Mouse (Mus musculus) lung, embryonic 15.5 days (tissue): ENCODE data around the gene Fzd4. TPM values are rescaled to one million over a fixed set of nuclear protein-coding genes. Genes with fewer than 3 reads are reported as not detected.

ENCODE experiments used
- ATAC-seq: fragments of 200-750 bp; cut with Nextera tagmentation; 2 replicates; pipeline ENCODE4 v1.8.0; 2017; ENCODE audit warnings: moderate number of reproducible peaks, borderline replicate concordance; ENCODE audit not compliant: low FRiP score, low TSS enrichment; ENCODE audit errors: extremely low read depth
- H3K27ac ChIP-seq: fragments of 300-500 bp; sonication (generic); 2 replicates; pipeline ENCODE4 v1.5.1; 2015; ENCODE audit warnings: moderate library complexity, mild to moderate bottlenecking, inconsistent platforms
- H3K27me3 ChIP-seq: fragments of 300-500 bp; sonication (generic); 2 replicates; pipeline ENCODE4 v1.6.1; 2015; ENCODE audit warnings: inconsistent platforms
- H3K36me3 ChIP-seq: fragments of 300-500 bp; sonication (generic); 2 replicates; pipeline ENCODE4 v1.6.1; 2015; ENCODE audit warnings: inconsistent platforms
- H3K4me1 ChIP-seq: fragments of 300-500 bp; sonication (generic); 2 replicates; pipeline ENCODE4 v1.6.1; 2015; ENCODE audit warnings: inconsistent platforms
- H3K4me2 ChIP-seq: fragments of 300-500 bp; sonication (generic); 2 replicates; pipeline ENCODE4 v1.6.1; 2015; ENCODE audit warnings: inconsistent platforms, mild to moderate bottlenecking, moderate library complexity
- H3K4me3 ChIP-seq: fragments of 300-500 bp; sonication (generic); 2 replicates; pipeline ENCODE4 v1.5.1; 2015; ENCODE audit warnings: mild to moderate bottlenecking, inconsistent platforms
- H3K9ac ChIP-seq: fragments of 300-500 bp; sonication (generic); 2 replicates; pipeline ENCODE4 v1.6.1; 2015; ENCODE audit warnings: inconsistent platforms
- H3K9me3 ChIP-seq: fragments of 300-500 bp; sonication (generic); 2 replicates; pipeline ENCODE4 v1.6.1; 2016; ENCODE audit warnings: inconsistent platforms
- WGBS: fragments of 180-500 bp; shearing (Covaris S2); methylation state at CpG from one replicate; pipeline ENCODE4 v1.1.7; 2015; 5-methylcytosine and 5-hydroxymethylcytosine counted together
- polyA plus RNA-seq: library from polyadenylated mRNA; unstranded; fragments of >200 nt; fragmentation: Nextera tagmentation; extraction: Ambion mirVana; gene quantifications from 2 replicates; pipeline ENCODE4 v1.2.1, GENCODE M21; 2015

Gene Fzd4
- polyA plus RNA-seq = 11.6 and 13.1 TPM in 2 replicates

- H3K27me3 ChIP-seq = peaks cover 6% of the 10 kb centered on the region; the same call in 1 of the 2 replicates
- ATAC-seq = peak; percentile 97
- peak within 1 kb of the TSS; percentile 95 for H3K4me2 ChIP-seq
- H3K4me3 ChIP-seq = peak within 1 kb of the TSS; percentile 67
- H3K27ac ChIP-seq = peak within 1 kb of the TSS; percentile 80
- no peaks in the 10 kb centered on the region for H3K9me3 ChIP-seq
- peak within 1 kb of the TSS; percentile 81 for H3K9ac ChIP-seq
- WGBS = 0% methylated on average over 61 of the region's 62 CpGs
- peaks cover 20% of the 10 kb centered on the region for H3K4me1 ChIP-seq
- 0 out of 2 replicates have a peak, but pooled peaks cover 4% of the 10 kb centered on the region for H3K36me3 ChIP-seq
Measured at GRCm38 (mm10) chr7:89404081-89404733, at the start of gene Fzd4, which contains the start of gene Tmem135. Fzd4 (plus strand) TSS chr7:89404355. Tmem135 (minus strand) TSS chr7:89404222.

- peaks cover 9% of the 10 kb centered on the region for H3K4me1 ChIP-seq
- H3K9ac ChIP-seq = no peak overlapping the region
- 49% methylated on average over 8 of the region's 8 CpGs for WGBS
- no peak overlapping the region for H3K27ac ChIP-seq
- H3K27me3 ChIP-seq = no peaks in the 10 kb centered on the region
- H3K9me3 ChIP-seq = no peaks in the 10 kb centered on the region
- no peak overlapping the region for H3K4me3 ChIP-seq
- no peak for ATAC-seq
- no peaks in the 10 kb centered on the region for H3K36me3 ChIP-seq
- H3K4me2 ChIP-seq = no peak overlapping the region
Measured at GRCm38 (mm10) chr7:89355519-89356255, 48.5 kb upstream of the Fzd4 start.

- WGBS = 40% methylated on average over 4 of the region's 4 CpGs
- Histone ChIP-seq H3K27me3 (no peaks in the 10 kb centered on the region), H3K4me3 (no peak overlapping the region), H3K4me1 (peaks cover 9% of the 10 kb centered on the region), H3K36me3 (no peaks in the 10 kb centered on the region), H3K9me3 (no peaks in the 10 kb centered on the region), H3K4me2 (no peak overlapping the region), H3K9ac (no peak overlapping the region), H3K27ac (no peak overlapping the region; the same call in 1 of the 2 replicates)
- peak; percentile 76; the same call in 1 of the 2 replicates for ATAC-seq
Measured at GRCm38 (mm10) chr7:89356307-89356706, 47.8 kb upstream of the Fzd4 start.

DNA sequence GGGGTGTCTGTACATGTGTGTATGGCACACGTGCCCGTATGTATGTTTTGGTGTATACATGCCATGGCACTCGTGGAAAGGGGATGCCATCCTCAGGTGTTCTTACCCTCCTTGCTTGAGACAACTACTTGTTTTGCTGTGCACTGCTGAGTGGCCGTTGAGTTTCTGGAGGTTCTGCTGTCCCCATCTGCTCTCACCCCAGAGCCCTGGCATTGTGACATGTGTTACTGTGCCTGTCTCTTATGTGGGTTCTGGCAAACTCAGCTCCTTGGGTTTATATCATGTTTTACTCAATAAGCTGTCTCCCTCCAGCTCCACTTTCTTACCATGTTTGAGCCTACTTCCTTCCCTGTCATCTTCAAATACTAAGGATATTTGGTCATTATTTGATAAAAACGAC, 40.2 kb upstream of the Fzd4 start:
- H3K36me3 ChIP-seq = no peaks in the 10 kb centered on the region
- no peak overlapping the region for H3K27ac ChIP-seq
- H3K9ac ChIP-seq = no peak overlapping the region
- H3K4me1 ChIP-seq = peaks cover 19% of the 10 kb centered on the region; the same call in 1 of the 2 replicates
- H3K9me3 ChIP-seq = no peaks in the 10 kb centered on the region
- no peaks in the 10 kb centered on the region for H3K27me3 ChIP-seq
- ATAC-seq = no peak
- no peak overlapping the region for H3K4me3 ChIP-seq
- 83% methylated on average over 5 of the region's 5 CpGs for WGBS
- H3K4me2 ChIP-seq = no peak overlapping the region

GRCm38 (mm10) chr7:89365135-89365880, 38.8 kb upstream of the Fzd4 start:
- H3K4me1 ChIP-seq = peaks cover 19% of the 10 kb centered on the region; the same call in 1 of the 2 replicates
- no peak overlapping the region for H3K4me2 ChIP-seq
- ATAC-seq = no peak
- no peaks in the 10 kb centered on the region for H3K27me3 ChIP-seq
- WGBS = 44% methylated on average over 10 of the region's 10 CpGs
- H3K9ac ChIP-seq = no peak overlapping the region
- no peak overlapping the region for H3K4me3 ChIP-seq
- no peaks in the 10 kb centered on the region for H3K36me3 ChIP-seq
- no peaks in the 10 kb centered on the region for H3K9me3 ChIP-seq
- H3K27ac ChIP-seq = no peak overlapping the region

DNA sequence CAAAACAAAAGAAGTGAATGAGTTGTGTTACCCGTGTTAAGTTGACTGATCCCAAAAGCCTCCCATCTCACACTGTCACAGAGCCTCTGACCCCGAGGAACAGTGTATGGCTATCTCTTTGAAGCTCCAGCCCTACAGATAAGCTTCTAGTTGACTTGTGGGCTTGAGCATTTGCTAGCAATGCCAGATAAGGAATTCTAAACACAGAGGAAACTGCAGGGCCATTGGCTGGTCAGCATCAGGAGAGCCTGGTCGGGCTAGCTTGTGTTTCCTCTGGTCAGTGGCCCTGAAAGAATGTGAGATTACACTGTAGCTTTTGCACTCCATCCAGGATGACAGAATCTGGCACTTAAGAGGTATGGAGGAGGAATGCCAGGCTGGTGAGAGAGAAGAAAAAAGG, 36.5 kb upstream of the Fzd4 start:
- H3K27me3 ChIP-seq = no peaks in the 10 kb centered on the region
- H3K9me3 ChIP-seq = no peaks in the 10 kb centered on the region
- H3K4me2 ChIP-seq = no peak overlapping the region
- H3K27ac ChIP-seq = no peak overlapping the region
- H3K36me3 ChIP-seq = no peaks in the 10 kb centered on the region
- peaks cover 19% of the 10 kb centered on the region for H3K4me1 ChIP-seq
- no peak for ATAC-seq
- no peak overlapping the region for H3K9ac ChIP-seq
- 10% methylated on average over 3 of the region's 3 CpGs for WGBS
- no peak overlapping the region for H3K4me3 ChIP-seq

DNA sequence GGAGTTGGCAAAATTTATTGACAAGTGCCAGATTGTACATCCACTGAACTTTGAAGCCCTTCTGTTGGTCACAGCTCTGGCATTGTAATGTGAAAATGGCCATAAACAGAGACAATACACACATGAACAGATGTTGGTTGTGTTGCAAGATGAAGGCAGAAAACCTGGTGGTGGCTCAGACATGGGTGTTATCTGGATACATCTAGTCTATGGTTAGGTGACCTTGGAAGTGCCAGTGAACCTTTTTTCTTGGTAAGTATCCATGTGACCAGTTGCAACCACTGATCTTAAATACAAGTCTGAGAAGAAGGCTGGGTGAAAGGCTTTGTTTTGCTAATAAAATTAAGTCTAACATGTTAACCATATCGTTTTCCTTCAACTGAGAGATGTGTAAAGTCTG, 34.1 kb upstream of the Fzd4 start:
- no peaks in the 10 kb centered on the region for H3K27me3 ChIP-seq
- no peaks in the 10 kb centered on the region for H3K9me3 ChIP-seq
- ATAC-seq = no peak
- H3K4me1 ChIP-seq = peaks cover 16% of the 10 kb centered on the region
- H3K27ac ChIP-seq = no peak overlapping the region
- no peak overlapping the region for H3K9ac ChIP-seq
- no peak overlapping the region for H3K4me2 ChIP-seq
- no peak overlapping the region for H3K4me3 ChIP-seq
- H3K36me3 ChIP-seq = no peaks in the 10 kb centered on the region
- WGBS = 81% methylated on average over 1 of the region's 1 CpGs

- H3K9me3 ChIP-seq = no peaks in the 10 kb centered on the region
- H3K27ac ChIP-seq = no peak overlapping the region
- H3K4me1 ChIP-seq = peaks cover 9% of the 10 kb centered on the region
- H3K27me3 ChIP-seq = no peaks in the 10 kb centered on the region
- no peak for ATAC-seq
- H3K4me2 ChIP-seq = no peak overlapping the region
- no peak overlapping the region for H3K4me3 ChIP-seq
- 17% methylated on average over 1 of the region's 1 CpGs for WGBS
- H3K36me3 ChIP-seq = no peaks in the 10 kb centered on the region
- H3K9ac ChIP-seq = no peak overlapping the region
Measured at GRCm38 (mm10) chr7:89370917-89371316, 33.2 kb upstream of the Fzd4 start.

- Histone ChIP-seq H3K27me3 (no peaks in the 10 kb centered on the region), H3K36me3 (no peaks in the 10 kb centered on the region), H3K9ac (no peak overlapping the region), H3K4me2 (no peak overlapping the region), H3K27ac (no peak overlapping the region), H3K4me3 (no peak overlapping the region), H3K4me1 (peaks cover 9% of the 10 kb centered on the region), H3K9me3 (no peaks in the 10 kb centered on the region)
- WGBS = 42% methylated on average over 6 of the region's 6 CpGs
- ATAC-seq = no peak
Measured at GRCm38 (mm10) chr7:89371623-89372295, 32.4 kb upstream of the Fzd4 start.

- no peaks in the 10 kb centered on the region for H3K9me3 ChIP-seq
- H3K4me3 ChIP-seq = no peak overlapping the region
- peak overlapping the region; percentile 13; the same call in 1 of the 2 replicates for H3K27ac ChIP-seq
- no peak overlapping the region for H3K4me2 ChIP-seq
- no peaks in the 10 kb centered on the region for H3K36me3 ChIP-seq
- peaks cover 6% of the 10 kb centered on the region for H3K4me1 ChIP-seq
- no peak for ATAC-seq
- H3K27me3 ChIP-seq = no peaks in the 10 kb centered on the region
- 42% methylated on average over 7 of the region's 7 CpGs for WGBS
- no peak overlapping the region for H3K9ac ChIP-seq
Measured at GRCm38 (mm10) chr7:89380935-89381705, 23.0 kb upstream of the Fzd4 start.

GRCm38 (mm10) chr7:89382892-89383291, 21.3 kb upstream of the Fzd4 start:
- Histone ChIP-seq H3K4me1 (peaks cover 14% of the 10 kb centered on the region), H3K27me3 (no peaks in the 10 kb centered on the region), H3K36me3 (no peaks in the 10 kb centered on the region), H3K4me2 (no peak overlapping the region), H3K9me3 (no peaks in the 10 kb centered on the region), H3K4me3 (no peak overlapping the region), H3K27ac (no peak overlapping the region), H3K9ac (no peak overlapping the region)
- 91% methylated on average over 3 of the region's 3 CpGs for WGBS
- ATAC-seq = no peak
